Mouse (Mus musculus): ENCODE results near the gene Syt14. TPM values are rescaled to one million over a fixed set of nuclear protein-coding genes. Genes with fewer than 3 reads are reported as not detected.

Syt14 gene
- polyA plus RNA-seq, 1 experiment: not detected

- H3K4me3 ChIP-seq: no peak overlapping the region
- no peak overlapping the region for H3ac ChIP-seq (ENCODE audit: control insufficient read depth, insufficient read length)
- H3K36me3 ChIP-seq (ENCODE audit: control insufficient read depth, insufficient read depth): no peaks in the 10 kb centered on the region
- H3K4me2 ChIP-seq (ENCODE audit: low read depth): peak overlapping the region; percentile 82
- no peaks in the 10 kb centered on the region for H3K27me3 ChIP-seq (ENCODE audit: control insufficient read depth, insufficient read depth, insufficient read length)
- peaks cover 22% of the 10 kb centered on the region for H3K79me2 ChIP-seq (ENCODE audit: control insufficient read depth, insufficient read depth)
- peak in 2 of 3 experiments; percentile 36 to 37 for TF ChIP-seq MYOD1 (IDR thresholded peaks at IDR 0.05; ENCODE audit: control insufficient read depth in 1 of 3, insufficient read length in 2 of 3, low read depth in 2 of 3)
- TF ChIP-seq REST (IDR thresholded peaks at IDR 0.05; ENCODE audit: insufficient read depth, insufficient read length): no peak
- TF ChIP-seq POLR2AphosphoS2 (IDR thresholded peaks at IDR 0.05; ENCODE audit: insufficient read length, low read depth): no peak
- no peak for TF ChIP-seq POLR2A (IDR thresholded peaks at IDR 0.05; ENCODE audit: insufficient read length, low read depth)
- TF ChIP-seq TCF12 (IDR thresholded peaks at IDR 0.05; ENCODE audit: insufficient read depth, poor library complexity, severe bottlenecking): no peak
- TF ChIP-seq USF1 (IDR thresholded peaks at IDR 0.05; ENCODE audit: low read depth): peak; percentile 55
- TF ChIP-seq CEBPB (IDR thresholded peaks at IDR 0.05; ENCODE audit: insufficient read depth, poor library complexity, severe bottlenecking): no peak
- peak in 1 of 3 experiments; percentile 18 for TF ChIP-seq MYOG (IDR thresholded peaks at IDR 0.05; ENCODE audit: control insufficient read depth in 1 of 3, insufficient read depth in 1 of 3, insufficient read length in 2 of 3, low read depth in 2 of 3)
- no peak for TF ChIP-seq SRF (IDR thresholded peaks at IDR 0.05; ENCODE audit: control insufficient read depth, insufficient read length, low read depth)
- TF ChIP-seq E2F4 (IDR thresholded peaks at IDR 0.05; ENCODE audit: insufficient read depth): no peak
- no peak for TF ChIP-seq TCF3 (IDR thresholded peaks at IDR 0.05; ENCODE audit: insufficient read length, low read depth)
- no peak for TF ChIP-seq MAX (IDR thresholded peaks at IDR 0.05; ENCODE audit: low read depth)
These were observed 178.0 kb downstream of the Syt14 start for GRCm38 (mm10) chr1:192857582-192857981.

- Histone ChIP-seq H3ac (ENCODE audit: control insufficient read depth, insufficient read length) (no peak overlapping the region), H3K4me3 (no peak overlapping the region), H3K27me3 (ENCODE audit: control insufficient read depth, insufficient read depth, insufficient read length) (no peaks in the 10 kb centered on the region), H3K4me2 (ENCODE audit: low read depth) (peak overlapping the region; percentile 82), H3K36me3 (ENCODE audit: control insufficient read depth, insufficient read depth) (no peaks in the 10 kb centered on the region), H3K79me2 (ENCODE audit: control insufficient read depth, insufficient read depth) (peaks cover 28% of the 10 kb centered on the region)
- no peak for TF ChIP-seq REST (IDR thresholded peaks at IDR 0.05; ENCODE audit: insufficient read depth, insufficient read length)
- TF ChIP-seq POLR2AphosphoS2 (IDR thresholded peaks at IDR 0.05; ENCODE audit: insufficient read length, low read depth): no peak
- no peak for TF ChIP-seq USF1 (IDR thresholded peaks at IDR 0.05; ENCODE audit: low read depth)
- TF ChIP-seq SRF (IDR thresholded peaks at IDR 0.05; ENCODE audit: control insufficient read depth, insufficient read length, low read depth): no peak
- TF ChIP-seq E2F4 (IDR thresholded peaks at IDR 0.05; ENCODE audit: insufficient read depth): no peak
- no peak for TF ChIP-seq MYOD1 (IDR thresholded peaks at IDR 0.05; ENCODE audit: control insufficient read depth in 1 of 3, insufficient read length in 2 of 3, low read depth in 2 of 3)
- TF ChIP-seq POLR2A (IDR thresholded peaks at IDR 0.05; ENCODE audit: insufficient read length, low read depth): no peak
- TF ChIP-seq TCF3 (IDR thresholded peaks at IDR 0.05; ENCODE audit: insufficient read length, low read depth): no peak
- TF ChIP-seq MYOG (IDR thresholded peaks at IDR 0.05; ENCODE audit: control insufficient read depth in 1 of 3, insufficient read depth in 1 of 3, insufficient read length in 2 of 3, low read depth in 2 of 3): no peak
- no peak for TF ChIP-seq CEBPB (IDR thresholded peaks at IDR 0.05; ENCODE audit: insufficient read depth, poor library complexity, severe bottlenecking)
- TF ChIP-seq MAX (IDR thresholded peaks at IDR 0.05; ENCODE audit: low read depth): no peak
These were observed 178.6 kb downstream of the Syt14 start for GRCm38 (mm10) chr1:192856931-192857330.

- no peaks in the 10 kb centered on the region for H3K27me3 ChIP-seq (ENCODE audit: control insufficient read depth, insufficient read depth, insufficient read length)
- TF ChIP-seq POLR2AphosphoS2 (IDR thresholded peaks at IDR 0.05; ENCODE audit: insufficient read length, low read depth): peak; percentile 18
- no peak for TF ChIP-seq SRF (IDR thresholded peaks at IDR 0.05; ENCODE audit: control insufficient read depth, insufficient read length, low read depth)
- TF ChIP-seq MYOD1 (IDR thresholded peaks at IDR 0.05; ENCODE audit: control insufficient read depth in 1 of 3, insufficient read length in 2 of 3, low read depth in 2 of 3): peak in 2 of 3 experiments; percentile 5 to 35
- H3K4me3 ChIP-seq: peak overlapping the region; percentile 49
- H3K4me2 ChIP-seq (ENCODE audit: low read depth): peak overlapping the region; percentile 82
- no peaks in the 10 kb centered on the region for H3K36me3 ChIP-seq (ENCODE audit: control insufficient read depth, insufficient read depth)
- H3K79me2 ChIP-seq (ENCODE audit: control insufficient read depth, insufficient read depth): peaks cover 33% of the 10 kb centered on the region
- H3ac ChIP-seq (ENCODE audit: control insufficient read depth, insufficient read length): no peak overlapping the region
These were observed 179.2 kb downstream of the Syt14 start for GRCm38 (mm10) chr1:192856411-192856810.

DNA sequence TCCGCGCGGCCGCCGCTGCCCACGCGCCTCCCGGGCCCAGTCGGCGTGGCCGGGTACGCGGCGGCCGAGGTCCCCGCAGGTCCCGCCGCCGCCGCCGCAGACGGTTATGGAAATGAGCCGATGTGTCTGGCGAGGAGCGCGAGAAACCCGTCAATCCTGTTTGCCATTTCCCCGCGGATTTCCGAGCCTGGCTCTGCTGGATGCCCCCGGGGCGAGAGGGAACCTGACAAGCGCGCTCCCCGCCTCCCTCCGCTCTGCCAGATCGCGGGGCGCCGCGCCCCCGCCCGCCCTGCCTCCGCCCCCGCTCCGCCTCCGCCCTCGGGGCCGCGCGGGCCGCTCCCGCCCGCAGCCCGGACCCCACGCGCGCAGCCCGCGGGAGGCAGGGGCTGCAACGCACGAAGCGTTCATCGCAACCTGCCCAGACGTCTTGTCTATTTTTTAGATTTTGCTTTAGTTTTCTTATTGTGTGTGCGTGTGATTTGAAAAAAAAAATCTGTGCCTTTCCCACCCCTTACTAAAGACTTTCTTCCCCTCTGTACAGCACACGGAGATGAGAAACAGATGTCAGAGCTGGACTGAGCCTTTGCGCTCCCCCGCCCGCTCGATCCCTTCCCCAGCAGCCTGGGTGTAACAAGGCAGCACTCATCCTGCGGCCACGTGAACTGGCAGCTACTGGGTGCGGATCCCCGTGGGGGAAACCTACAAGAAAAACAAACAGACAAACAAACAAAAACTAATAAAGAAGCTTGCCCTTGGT lies 179.9 kb downstream of the Syt14 start, which contains the start of gene Sertad4:
Gene Sertad4, minus strand, starts transcription at position 283 of the 757 bp plus-strand sequence.
- TF ChIP-seq E2F4 (IDR thresholded peaks at IDR 0.05; ENCODE audit: insufficient read depth) (no peak), MYOD1 (IDR thresholded peaks at IDR 0.05; ENCODE audit: control insufficient read depth in 1 of 3, insufficient read length in 2 of 3, low read depth in 2 of 3) (no peak), SRF (IDR thresholded peaks at IDR 0.05; ENCODE audit: control insufficient read depth, insufficient read length, low read depth) (no peak), POLR2A (IDR thresholded peaks at IDR 0.05; ENCODE audit: insufficient read length, low read depth) (peak; percentile 61), TCF12 (IDR thresholded peaks at IDR 0.05; ENCODE audit: insufficient read depth, poor library complexity, severe bottlenecking) (no peak), USF1 (IDR thresholded peaks at IDR 0.05; ENCODE audit: low read depth) (peak; percentile 45), POLR2AphosphoS2 (IDR thresholded peaks at IDR 0.05; ENCODE audit: insufficient read length, low read depth) (peak; percentile 45), MYOG (IDR thresholded peaks at IDR 0.05; ENCODE audit: control insufficient read depth in 1 of 3, insufficient read depth in 1 of 3, insufficient read length in 2 of 3, low read depth in 2 of 3) (peak in 1 of 3 experiments; percentile 17)
- H3K36me3 ChIP-seq (ENCODE audit: control insufficient read depth, insufficient read depth): no peaks in the 10 kb centered on the region
- no peaks in the 10 kb centered on the region for H3K27me3 ChIP-seq (ENCODE audit: control insufficient read depth, insufficient read depth, insufficient read length)
- H3ac ChIP-seq (ENCODE audit: control insufficient read depth, insufficient read length): peak within 1 kb of the TSS; percentile 79
- peak within 1 kb of the TSS; percentile 83 for H3K4me2 ChIP-seq (ENCODE audit: low read depth)
- peaks cover 41% of the 10 kb centered on the region for H3K79me2 ChIP-seq (ENCODE audit: control insufficient read depth, insufficient read depth)
- peak within 1 kb of the TSS; percentile 49 for H3K4me3 ChIP-seq
